Mouse (Mus musculus) 3T3-L1 (cell line): Measurements from ENCODE around the gene Lpin2.

Experiments
- DNase-seq: peaks from one replicate; pipeline ENCODE4 v3.0.0-alpha.2; 2015; ENCODE audit warnings: low read depth, low spot score

The Lpin2 gene

DNA sequence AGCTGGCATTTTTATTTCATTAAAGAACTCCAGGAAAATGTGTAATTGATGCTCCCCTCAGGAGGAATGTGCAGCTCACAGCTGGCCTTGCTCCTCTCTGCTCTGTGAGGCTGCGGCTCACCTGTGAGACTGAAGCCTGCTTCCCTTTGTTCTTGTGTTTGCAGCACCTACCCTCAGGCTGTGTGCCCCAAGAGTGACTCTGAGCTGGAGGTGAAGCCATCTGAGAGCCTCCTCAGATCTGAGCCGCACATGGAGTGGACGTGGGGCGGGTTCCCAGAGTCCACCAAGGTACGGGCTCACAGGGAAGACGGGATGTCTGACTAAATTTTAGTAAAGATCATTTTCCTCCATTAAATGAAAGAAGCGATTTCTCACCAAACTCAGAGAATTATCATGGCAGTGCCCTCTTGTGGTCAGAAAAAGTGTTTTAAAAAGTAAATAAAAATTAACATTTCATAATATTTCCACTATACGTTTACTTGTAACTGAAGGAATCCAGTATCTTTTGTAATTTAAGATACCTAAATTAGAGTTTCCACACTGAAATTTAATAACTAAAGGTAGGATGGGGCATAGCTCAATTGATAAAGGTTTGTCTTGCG is 47.8 kb downstream of the Lpin2 start:
- DNase-seq: peak; percentile 66

DNA sequence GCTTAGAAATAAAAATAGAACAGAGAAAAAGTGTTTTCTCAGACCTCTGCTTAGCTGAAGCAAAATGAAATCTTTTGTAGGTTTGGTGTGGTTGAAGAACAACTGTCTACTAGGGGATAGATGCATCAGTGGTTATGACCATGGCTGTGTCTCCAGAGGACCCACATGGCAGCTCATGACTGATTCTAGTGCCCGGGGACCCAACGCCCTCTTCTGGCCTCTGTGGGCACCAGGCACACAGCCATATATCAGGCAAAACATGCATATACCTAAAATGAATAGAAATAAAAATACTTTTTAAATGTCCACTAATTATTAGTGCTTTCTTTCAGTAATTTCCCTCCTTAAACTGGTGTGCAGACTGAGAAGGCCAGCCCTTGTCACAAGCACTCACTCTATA is 49.6 kb downstream of the Lpin2 start:
- no peak for DNase-seq

DNA sequence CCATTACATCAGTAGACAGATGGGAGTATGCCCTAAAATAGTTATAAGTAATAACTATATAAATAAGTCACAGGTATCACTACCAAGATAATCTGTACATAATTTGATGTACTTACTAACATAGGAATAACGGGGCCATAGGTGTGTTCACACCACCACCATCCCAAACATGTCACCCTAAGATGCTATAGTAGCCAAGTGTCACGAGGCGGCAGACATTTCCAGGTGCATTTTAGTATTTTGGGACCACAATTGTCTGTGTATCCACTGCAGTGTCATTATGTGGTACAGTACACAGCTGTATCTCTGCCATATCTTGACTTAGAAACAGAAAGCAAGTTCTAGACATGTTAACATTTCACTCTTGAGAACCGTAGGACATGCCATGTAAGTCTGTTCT is 50.9 kb downstream of the Lpin2 start:
- no peak for DNase-seq

DNA sequence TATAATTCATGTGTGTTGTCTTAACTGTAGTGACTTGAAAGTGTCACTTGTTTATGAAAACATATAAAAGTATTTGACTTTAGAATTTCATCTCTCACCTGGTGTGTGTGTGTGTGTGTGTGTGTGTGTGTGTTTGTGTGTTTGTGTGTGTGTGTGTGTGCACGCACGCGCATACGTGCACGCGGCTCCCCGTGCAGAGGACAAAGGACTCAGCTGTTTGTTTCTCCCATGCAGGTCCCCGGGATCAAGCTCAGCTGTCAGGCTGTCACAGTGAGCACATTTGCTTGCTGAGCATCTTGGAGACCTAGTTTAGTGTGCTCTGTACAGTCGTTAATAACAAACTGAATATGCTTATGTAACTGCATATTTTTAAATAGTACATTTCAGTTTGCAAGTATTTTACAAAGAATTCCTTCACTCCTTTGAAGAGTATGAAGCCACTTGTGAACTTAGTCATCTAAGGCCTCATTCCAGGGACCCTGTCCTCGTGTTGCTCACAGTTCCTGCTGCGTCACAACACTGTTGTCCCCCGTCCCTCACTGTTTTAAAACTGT is 51.8 kb downstream of the Lpin2 start:
- no peak for DNase-seq

DNA sequence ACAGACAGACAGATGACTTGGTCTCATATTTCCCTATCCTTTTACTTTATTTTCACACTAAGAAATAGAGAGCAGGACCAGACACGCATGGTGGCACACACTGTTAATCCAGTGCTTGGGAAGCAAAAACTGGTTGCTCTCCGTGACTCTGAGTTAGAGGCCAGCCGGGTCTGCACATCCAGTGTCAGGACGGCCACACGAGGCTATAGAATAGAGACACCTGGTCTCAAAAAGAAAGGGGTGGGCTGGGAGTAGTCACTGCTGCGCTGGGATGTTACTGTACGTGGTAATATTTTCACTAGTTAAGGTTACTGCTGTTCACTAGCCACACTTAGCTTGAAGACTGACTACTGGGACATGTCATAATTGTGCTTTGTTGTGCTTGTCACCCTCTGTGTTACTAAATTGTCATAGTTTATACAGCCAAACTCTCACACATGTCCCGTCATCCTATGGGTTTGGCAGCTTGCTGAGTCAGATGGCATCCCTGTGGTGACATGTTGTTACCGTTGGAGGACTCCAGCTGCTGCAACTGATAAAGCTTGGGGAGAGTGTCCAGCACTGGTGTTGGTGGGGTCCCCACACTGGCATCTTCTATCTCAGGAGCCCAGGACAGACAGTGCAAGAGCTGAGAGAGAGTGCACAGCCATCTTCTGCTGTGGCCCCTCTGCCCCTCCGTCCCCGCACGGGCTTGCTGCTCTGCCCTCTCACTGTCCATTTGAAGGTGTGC is 53.0 kb downstream of the Lpin2 start:
- no peak for DNase-seq

DNA sequence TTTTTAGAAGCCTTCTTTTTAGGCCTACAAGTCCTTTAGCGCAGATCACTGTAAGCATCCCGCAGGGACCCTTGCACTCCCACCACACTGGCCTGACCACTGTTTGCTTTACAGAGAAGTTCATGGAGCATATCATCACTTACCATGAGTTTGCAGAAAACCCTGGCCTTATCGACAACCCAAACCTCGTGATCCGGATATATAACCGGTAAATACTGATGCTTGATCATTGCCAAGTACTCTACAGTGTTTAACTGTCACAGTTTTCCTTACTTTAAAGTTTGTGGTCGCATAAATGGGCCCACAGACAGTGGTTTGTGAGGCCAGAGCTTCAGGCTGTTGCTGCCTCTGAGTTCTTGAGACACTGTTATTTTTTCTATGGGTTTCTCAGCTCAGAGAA is 56.1 kb downstream of the Lpin2 start:
- no peak for DNase-seq

DNA sequence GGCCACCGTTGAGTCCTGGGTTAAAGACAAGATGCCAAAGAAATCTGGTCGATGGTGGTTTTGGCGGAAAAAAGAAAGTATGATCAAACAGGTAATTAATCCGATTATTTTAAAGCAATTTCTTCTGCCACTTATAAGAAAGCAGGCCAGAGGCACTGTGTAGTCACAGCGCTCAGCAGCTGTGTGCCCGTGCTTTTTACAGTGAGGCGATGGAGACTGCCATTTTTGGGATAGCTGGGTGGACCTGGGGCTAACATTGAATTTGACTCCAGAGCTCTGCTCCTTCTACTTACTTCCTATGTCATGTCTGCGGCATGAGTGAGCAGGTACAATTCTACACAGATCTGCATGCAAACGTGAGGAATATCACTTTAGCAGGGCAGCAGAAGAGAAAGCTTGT is 58.5 kb downstream of the Lpin2 start:
- no peak for DNase-seq

DNA sequence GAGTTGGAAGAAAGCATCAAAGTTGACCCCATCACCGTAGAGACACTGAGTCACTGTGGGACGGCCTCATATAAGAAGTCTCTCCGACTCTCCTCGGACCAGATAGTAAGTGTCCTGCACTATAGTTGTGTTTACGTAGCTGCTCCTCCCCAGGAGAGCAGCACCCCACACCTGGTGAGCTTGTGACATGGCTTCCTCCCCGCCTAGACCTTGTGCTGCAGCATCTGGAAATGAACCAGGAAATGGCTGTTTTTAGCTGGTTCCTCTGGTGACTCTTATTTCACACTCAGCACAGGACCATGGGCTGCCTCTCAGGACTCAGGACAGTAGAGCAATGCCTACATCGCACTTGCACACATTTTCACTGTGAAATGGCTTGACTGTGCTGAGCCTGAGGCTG is 60.3 kb downstream of the Lpin2 start:
- DNase-seq: no peak

DNA sequence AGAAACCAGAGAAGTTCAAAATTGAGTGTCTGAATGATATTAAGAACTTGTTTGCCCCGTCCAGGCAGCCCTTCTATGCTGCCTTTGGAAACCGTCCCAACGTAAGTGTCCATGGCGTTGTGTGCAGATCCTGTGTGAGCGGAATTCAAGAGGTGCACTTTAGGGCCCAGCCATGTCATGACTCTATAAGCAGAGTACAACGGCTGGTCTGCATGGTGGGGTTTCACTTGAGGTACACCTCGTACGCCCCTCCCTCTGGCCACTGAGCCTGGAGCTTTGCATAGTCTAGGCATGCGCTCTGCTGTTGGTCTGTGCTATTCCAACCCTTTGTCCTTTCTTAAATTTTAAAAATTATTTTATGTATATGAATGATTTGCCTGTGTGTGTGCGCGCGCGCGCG is 62.8 kb downstream of the Lpin2 start:
- DNase-seq: no peak

DNA sequence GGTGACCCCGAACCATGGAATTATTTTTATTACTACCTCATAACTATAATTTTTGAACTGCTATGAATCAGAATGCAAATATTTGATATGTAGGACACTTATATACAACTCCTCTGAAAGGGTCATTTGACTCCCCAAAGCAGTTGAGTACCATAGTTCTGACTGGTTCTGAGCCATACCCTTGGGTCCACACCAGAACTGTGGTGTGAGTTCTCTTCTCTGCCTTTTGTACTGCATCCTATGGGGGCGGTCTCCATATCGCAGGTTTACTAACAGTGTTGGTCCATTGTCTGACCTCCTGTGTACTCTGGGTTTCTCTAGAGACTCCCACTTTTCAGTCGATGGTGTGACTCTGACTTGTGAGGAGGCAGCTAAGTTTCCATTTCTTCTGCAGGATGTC is 63.7 kb downstream of the Lpin2 start:
- DNase-seq: no peak

DNA sequence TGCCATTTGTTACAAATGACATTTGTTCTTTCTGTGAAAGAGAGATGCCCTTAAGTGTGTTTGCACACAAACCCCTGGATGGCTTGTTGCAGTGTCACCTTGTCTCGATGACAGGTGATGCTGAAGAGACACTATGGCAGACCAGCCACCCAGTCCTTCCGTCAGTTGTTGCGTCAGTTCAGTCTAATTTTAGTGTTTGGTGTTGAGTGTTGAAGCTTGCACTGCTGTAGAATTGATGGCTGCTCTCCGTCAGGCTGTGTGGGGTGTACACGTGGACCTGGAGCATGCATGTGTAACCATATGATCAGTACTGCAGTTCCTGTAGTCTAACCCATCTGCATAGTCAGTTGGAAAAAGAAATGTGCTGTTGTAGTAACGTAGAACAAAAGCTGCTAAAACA is 66.6 kb downstream of the Lpin2 start:
- no peak for DNase-seq

DNA sequence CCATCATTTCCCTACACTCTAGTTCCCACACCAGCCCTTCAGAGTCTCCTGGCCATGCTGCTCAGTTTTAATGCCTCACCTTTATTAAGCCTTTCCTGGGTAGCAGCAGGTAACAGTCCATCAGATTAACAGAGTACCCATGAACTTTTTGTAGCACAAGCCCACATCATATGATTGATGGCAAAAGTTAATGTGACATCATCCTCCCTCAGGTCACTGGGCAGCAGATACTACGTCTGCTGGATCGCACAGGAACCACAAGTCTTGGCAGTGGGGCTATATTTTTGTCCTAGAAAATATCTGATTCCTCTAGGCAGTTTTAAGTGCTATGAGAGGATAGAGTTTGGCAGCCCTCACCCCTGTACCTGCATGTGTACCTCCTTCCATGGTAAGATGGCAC is 67.7 kb downstream of the Lpin2 start:
- peak; percentile 80 for DNase-seq

DNA sequence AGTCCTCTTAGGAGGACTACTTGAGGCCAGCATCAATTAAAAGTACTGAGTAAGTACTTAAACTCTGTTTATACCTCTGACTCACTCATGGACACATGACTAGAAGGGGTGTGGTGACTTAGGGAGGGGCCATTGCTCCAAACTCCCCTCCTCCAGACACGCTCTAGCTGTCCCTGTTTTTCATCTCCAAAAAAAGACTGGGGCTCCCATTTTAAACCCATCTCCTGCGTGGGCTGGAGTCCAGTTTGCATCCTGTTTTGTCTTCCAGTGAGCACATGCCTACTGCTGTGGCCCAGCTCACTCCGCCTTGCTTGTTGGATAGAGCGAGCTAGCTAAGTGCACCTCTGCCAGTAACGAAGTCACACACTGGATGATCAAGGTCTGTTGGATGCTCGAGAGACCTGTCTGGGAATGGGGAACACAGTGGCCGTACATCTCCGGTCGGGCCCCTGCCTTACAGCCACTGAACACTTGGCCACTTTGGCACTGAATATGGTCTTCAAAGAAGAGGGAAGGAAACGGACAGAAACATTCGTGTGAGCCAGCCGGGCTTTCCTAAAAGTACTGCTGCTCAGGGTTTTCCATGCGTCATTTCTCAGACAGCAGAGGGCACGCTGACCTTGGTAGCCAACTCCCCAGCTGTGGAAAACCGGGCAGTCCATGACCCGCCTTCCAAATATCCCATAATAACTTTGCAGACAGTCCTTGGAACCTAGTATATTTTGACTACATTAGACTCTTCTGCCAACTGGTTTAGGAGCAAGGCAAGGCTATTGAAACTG is 68.7 kb downstream of the Lpin2 start:
- DNase-seq: peak; percentile 77

DNA sequence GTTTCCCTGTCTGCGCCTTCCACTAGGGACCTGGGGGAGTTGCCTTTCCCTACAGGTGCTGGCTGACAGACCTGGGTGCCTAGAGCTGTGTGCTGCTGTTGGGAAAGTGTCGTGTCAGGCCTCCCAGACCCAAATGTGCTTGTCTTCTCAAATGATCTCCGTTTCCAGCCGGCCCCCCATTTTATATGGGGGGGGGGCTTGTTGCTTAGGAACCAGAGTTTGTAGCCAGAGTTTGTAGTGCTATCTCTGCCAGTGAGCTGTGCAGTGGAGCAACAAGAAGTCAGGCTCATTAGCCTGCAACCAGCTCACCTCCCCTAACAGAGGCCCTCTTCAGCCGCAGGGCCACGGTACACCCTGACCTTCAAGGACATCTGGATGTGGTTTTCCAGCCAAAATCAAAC is 69.2 kb downstream of the Lpin2 start:
- DNase-seq: no peak

DNA sequence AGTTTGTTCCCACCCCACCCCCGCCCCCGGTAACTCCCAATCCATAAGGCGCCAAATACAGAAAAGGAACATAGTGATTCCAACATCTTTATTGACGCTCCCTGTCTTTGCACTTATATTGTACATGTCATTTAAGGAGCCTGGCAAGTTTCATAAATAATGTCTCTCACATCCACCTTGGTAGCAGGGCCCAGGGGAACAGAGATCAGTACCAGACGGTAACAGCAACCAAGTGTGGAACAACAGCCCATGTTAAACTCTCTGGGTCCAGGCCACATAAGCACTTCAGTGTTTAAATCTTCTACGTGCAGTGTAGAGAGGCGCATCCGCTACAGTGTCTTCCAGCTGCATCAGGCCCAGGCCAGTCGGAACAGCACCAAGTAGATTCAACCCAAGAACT is 69.7 kb downstream of the Lpin2 start:
- no peak for DNase-seq

DNA sequence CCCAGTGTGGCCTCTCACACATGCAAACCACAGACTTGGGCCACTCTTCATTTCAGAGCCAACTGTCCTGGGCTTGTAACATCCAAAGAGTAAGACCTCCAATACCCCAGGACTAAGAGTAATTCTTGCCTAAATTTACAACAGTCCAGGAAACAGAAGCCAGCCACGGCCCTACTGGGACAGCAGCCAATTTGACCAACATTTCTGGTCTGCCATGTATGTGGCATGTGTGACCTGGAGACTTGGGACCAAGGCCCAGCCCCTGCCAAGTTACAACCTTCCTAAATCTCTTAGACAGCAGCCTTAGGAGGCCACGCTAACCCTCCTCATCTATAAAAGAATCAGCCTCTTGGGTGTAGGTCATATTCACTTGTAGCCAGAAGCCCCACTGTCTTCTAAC is 71.0 kb downstream of the Lpin2 start:
- no peak for DNase-seq

DNA sequence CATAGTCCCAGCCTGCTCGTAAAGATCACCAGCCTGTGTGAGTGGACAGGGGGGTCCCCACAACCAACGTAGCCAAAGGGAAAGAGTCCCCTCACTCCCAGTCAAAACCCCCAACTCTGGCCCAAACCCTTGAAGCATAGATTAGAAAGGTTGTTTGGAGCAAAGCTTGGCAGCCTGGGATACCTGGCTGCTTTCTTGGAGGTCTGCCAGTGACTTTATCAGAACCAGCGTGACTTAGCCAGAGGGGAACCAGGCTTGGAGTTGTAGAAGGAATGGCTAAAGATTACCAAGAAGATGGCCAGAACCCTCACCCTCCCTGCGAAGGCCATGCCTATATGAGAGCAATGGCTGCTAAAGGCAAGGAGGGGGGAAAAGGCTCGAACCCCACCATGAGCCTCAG is 71.7 kb downstream of the Lpin2 start:
- no peak for DNase-seq

DNA sequence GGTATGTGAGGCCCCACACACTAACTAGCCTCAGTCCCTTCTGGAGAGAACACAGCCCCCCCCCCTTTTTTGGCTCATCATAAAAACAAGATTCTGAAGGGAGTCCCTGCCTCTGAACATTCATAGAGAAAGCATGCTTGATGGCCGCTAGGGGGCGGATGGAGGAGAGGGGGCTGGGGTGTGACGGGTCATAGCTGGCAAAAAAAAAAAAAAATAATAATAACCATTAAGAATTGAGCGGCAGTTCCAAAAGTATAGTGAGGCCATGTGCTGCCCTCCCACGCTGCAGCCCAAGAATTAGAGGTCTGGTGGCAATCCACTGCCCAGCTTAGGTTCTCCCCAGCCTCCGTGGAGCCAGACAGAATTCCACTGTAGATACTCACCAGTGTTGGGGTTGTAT is 72.4 kb downstream of the Lpin2 start:
- DNase-seq: peak; percentile 58

DNA sequence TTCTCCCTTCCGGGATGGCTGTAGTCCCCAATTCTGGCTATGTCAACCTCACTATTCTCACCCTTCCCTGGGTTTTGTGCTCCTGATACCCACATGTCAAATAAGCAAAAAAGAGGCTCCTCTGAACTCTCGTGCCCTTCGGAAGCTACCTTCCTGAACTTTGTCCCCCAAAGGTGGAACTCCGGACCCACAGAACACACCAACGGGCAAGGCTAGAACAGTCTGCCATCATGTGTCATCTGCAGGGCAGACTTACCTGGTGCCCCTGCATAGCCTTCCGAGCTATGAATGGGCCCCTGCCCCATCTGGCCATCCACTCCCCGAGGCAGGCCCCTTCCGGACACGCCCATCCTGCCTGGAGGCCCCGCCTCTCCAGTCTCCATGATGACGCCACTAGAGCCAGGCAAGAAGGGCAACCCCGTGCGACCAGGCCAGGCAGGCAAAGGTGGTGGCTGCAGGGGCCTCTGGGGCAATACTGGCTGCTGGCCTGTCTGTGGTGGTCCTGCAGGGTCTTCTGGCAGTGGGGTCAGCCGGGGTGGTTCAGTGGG is 73.8 kb downstream of the Lpin2 start:
- DNase-seq: no peak

DNA sequence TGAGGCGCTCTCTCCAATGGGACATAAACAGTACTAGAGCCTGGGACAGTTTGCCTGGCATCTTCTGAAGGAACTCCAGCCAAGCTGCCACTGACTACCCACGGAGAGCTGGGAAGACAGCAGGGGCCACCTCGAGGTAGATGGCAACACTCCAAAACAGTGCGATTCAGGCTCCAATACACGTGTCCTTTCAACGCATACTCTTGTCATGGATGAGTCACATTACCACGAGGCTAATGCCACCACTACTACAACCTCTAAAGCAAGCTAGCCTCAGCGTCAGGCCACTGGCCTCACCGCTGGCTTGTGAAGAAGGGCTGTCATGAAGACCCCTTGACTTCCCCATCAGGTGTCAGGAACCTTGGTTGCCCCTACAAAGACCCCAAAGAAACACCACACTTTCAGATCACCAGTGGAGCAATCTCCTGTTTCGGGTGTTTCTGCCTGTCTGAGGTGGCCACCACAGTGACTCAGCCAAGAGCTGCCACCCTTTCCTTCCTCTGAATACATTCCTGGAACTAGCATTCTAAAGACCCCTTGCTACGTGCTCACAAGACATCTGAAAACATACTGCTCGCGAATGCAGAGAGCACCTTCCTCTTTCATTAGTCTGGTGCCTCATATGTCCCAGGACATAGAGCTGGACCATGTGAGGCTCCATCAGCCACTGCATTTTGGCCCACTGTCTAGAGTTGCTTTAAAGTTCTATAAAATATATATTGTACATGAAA is 74.6 kb downstream of the Lpin2 start:
- peak; percentile 86 for DNase-seq

DNA sequence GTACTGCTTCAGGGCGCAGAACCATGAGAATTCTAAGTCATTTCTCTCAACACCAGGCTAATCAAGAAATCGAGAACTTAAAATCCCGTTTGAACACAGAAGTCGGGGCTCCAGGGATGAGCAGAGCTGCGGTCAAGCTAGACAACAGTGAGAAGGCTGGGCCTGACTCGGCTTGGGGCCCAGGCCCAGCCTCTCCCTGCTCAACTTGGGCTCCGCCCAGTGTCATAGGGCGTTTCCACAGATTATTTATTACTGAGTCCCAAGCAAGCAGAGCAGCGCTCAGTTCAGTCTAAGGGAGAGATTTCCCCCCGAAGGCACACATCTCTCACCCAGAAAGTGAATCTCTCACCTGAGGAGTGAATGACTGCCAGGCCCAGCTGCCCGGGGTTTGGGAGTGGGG is 77.4 kb downstream of the Lpin2 start:
- DNase-seq: no peak

DNA sequence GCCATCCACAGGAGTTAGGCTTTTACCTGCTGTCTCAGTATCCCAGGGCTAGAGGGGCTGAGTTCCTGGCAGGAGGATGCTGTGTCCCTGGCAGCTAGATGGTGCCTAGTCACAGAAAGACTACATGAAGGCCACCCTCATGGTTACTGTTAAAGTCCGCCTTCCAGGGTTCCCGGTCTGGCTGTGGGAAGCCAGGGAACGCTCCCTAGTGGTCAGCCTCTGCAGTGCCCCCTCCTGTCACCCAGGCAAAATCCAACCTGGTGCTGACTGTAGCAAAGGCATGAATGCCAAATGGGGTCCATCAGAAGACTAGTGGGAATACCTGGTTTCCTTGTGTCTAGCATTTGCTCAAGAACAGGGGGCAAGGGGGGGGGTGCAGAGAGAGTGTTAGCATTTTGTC is 78.3 kb downstream of the Lpin2 start:
- no peak for DNase-seq
